Mouse (Mus musculus) layer of hippocampus, adult 11-12 months (tissue): ENCODE data around the gene Lrrc8d.

Experiments used
- DNase-seq: peaks from one replicate; pipeline ENCODE4 v3.0.0; 2022; ENCODE audit warnings: low spot score

The Lrrc8d gene

GRCm38 (mm10) chr5:105718138-105718670 is 18.4 kb downstream of the Lrrc8d start:
- no peak for DNase-seq

- no peak for DNase-seq
Measured at GRCm38 (mm10) chr5:105721267-105721666, 21.5 kb downstream of the Lrrc8d start.

- no peak for DNase-seq
Measured at GRCm38 (mm10) chr5:105722807-105723206, 23.0 kb downstream of the Lrrc8d start.

- DNase-seq = no peak
Measured at GRCm38 (mm10) chr5:105730193-105730831, 30.5 kb downstream of the Lrrc8d start.

GRCm38 (mm10) chr5:105731173-105731626 is 31.4 kb downstream of the Lrrc8d start:
- no peak for DNase-seq

GRCm38 (mm10) chr5:105731627-105732432 is 32.1 kb downstream of the Lrrc8d start:
- DNase-seq = no peak

GRCm38 (mm10) chr5:105732433-105732891 is 32.7 kb downstream of the Lrrc8d start:
- no peak for DNase-seq

- no peak for DNase-seq
Measured at GRCm38 (mm10) chr5:105733226-105733625, 33.5 kb downstream of the Lrrc8d start.

- DNase-seq = no peak
Measured at GRCm38 (mm10) chr5:105736365-105736764, 36.6 kb downstream of the Lrrc8d start.

- DNase-seq = no peak
Measured at GRCm38 (mm10) chr5:105737145-105737544, 37.4 kb downstream of the Lrrc8d start.

- DNase-seq = no peak
Measured at GRCm38 (mm10) chr5:105740437-105740836, 40.7 kb downstream of the Lrrc8d start.

GRCm38 (mm10) chr5:105742641-105743040 is 42.9 kb downstream of the Lrrc8d start:
- DNase-seq = no peak

GRCm38 (mm10) chr5:105745324-105745723 is 45.6 kb downstream of the Lrrc8d start:
- no peak for DNase-seq

- no peak for DNase-seq
Measured at GRCm38 (mm10) chr5:105745927-105746454, 46.2 kb downstream of the Lrrc8d start.

- no peak for DNase-seq
Measured at GRCm38 (mm10) chr5:105754803-105755202, 55.0 kb downstream of the Lrrc8d start.

GRCm38 (mm10) chr5:105755491-105755890 is 55.7 kb downstream of the Lrrc8d start:
- DNase-seq = no peak

- no peak for DNase-seq
Measured at GRCm38 (mm10) chr5:105757978-105758377, 58.2 kb downstream of the Lrrc8d start.

GRCm38 (mm10) chr5:105758866-105759265 is 59.1 kb downstream of the Lrrc8d start:
- no peak for DNase-seq

GRCm38 (mm10) chr5:105761848-105762482 is 62.2 kb downstream of the Lrrc8d start:
- no peak for DNase-seq

GRCm38 (mm10) chr5:105764369-105764768 is 64.6 kb downstream of the Lrrc8d start:
- DNase-seq = no peak

GRCm38 (mm10) chr5:105765386-105765785 is 65.6 kb downstream of the Lrrc8d start:
- DNase-seq = no peak

- no peak for DNase-seq
Measured at GRCm38 (mm10) chr5:105776368-105776767, 76.6 kb downstream of the Lrrc8d start.
